Mouse (Mus musculus) lung, postnatal 0 days (tissue): Measurements from ENCODE around the gene Pik3r6. TPM values are rescaled to one million over a fixed set of nuclear protein-coding genes. Genes with fewer than 3 reads are reported as not detected.

Experiments
- ATAC-seq: fragments of 200-750 bp; cut with Nextera tagmentation; 2 replicates; pipeline ENCODE4 v1.8.0; 2017; ENCODE audit warnings: moderate library complexity
- DNase-seq: peaks from one replicate; pipeline ENCODE4 v3.0.0-alpha.2; 2016; ENCODE audit warnings: low spot score
- H3K27ac ChIP-seq: fragments of 300-500 bp; sonication (generic); 2 replicates; pipeline ENCODE4 v1.5.1; 2014; ENCODE audit warnings: antibody characterized with exemption, mild to moderate bottlenecking, low read length, mixed read lengths
- H3K27me3 ChIP-seq: fragments of 300-500 bp; sonication (generic); replicated peaks from 2 replicates; pipeline ENCODE4 v1.6.1; 2014; ENCODE audit warnings: low read length, mixed read lengths; ENCODE audit not compliant: insufficient read depth
- H3K36me3 ChIP-seq: fragments of 300-500 bp; sonication (generic); 2 replicates; pipeline ENCODE4 v1.6.1; 2014; ENCODE audit warnings: low read length, mixed read lengths; ENCODE audit not compliant: insufficient read depth
- H3K4me1 ChIP-seq: fragments of 300-500 bp; sonication (generic); 2 replicates; pipeline ENCODE4 v1.6.1; 2014; ENCODE audit warnings: antibody characterized with exemption, low read depth, low read length, mixed read lengths; ENCODE audit not compliant: insufficient read depth
- H3K4me2 ChIP-seq: fragments of 300-500 bp; sonication (generic); replicated peaks from 2 replicates; pipeline ENCODE4 v1.6.1; 2014; ENCODE audit warnings: low read depth, mild to moderate bottlenecking, low read length, moderate library complexity, mixed read lengths
- H3K4me3 ChIP-seq: fragments of 300-500 bp; sonication (generic); 2 replicates; pipeline ENCODE4 v1.5.1; 2014; ENCODE audit warnings: low read depth, low read length
- H3K9ac ChIP-seq: fragments of 300-500 bp; sonication (generic); replicated peaks from 2 replicates; pipeline ENCODE4 v1.6.1; 2014; ENCODE audit warnings: low read depth, mild to moderate bottlenecking
- H3K9me3 ChIP-seq: fragments of 300-500 bp; sonication (generic); 2 replicates; pipeline ENCODE4 v1.6.1; 2016; ENCODE audit warnings: low read length, mixed read lengths
- CTCF ChIP-seq: IDR thresholded peaks from 2 replicates; pipeline ENCODE4 v1.5.1; 2016; ENCODE audit warnings: antibody characterized with exemption, mild to moderate bottlenecking
- EP300 ChIP-seq: IDR thresholded peaks from 2 replicates; pipeline ENCODE4 v1.6.1; 2016; ENCODE audit warnings: antibody characterized with exemption, mild to moderate bottlenecking, control low read depth
- WGBS: fragments of 180-500 bp; shearing (Covaris S2); extraction: QIAGEN DNeasy Blood & Tissue Kit; methylation state at CpG from one replicate; pipeline ENCODE4 v1.1.7; 2014; 5-methylcytosine and 5-hydroxymethylcytosine counted together
- polyA plus RNA-seq: library from polyadenylated mRNA; unstranded; fragments of >200 nt; fragmentation: Nextera tagmentation; extraction: Ambion mirVana; gene quantifications from 2 replicates; pipeline ENCODE4 v1.2.1, GENCODE M21; 2015

Gene Pik3r6
- polyA plus RNA-seq, 1 experiment from 2014 or later, result 6.8 TPM

DNA sequence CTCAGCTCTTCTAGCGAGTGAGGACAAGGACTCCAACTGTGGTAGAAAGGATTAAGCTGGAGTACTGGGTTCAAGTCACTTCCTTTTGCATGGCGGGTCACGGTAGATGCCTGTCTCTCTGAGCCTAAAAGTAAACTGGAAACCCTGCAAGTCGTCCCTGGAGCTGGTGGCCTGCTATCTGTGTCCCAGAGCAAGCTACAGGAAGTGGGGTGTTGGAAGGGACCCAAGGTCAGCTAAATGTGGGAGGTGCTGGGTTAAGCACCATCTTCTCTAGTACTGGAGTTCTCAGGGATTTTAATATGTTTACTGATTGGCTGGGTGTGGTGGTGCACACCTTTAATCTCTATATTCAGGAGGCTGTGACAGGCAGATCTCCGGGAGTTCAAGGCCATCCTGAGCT lies 30.0 kb downstream of the Pik3r6 start:
- ATAC-seq, result no peak
- Histone ChIP-seq H3K27ac (no peak overlapping the region), H3K9me3 (no peaks in the 10 kb centered on the region), H3K36me3 (no peaks in the 10 kb centered on the region), H3K4me2 (no peak overlapping the region), H3K9ac (no peak overlapping the region), H3K27me3 (no peaks in the 10 kb centered on the region), H3K4me1 (no peaks in the 10 kb centered on the region), H3K4me3 (no peak overlapping the region)
- TF ChIP-seq EP300, result no peak
- no peak for TF ChIP-seq CTCF
- no peak for DNase-seq
- WGBS, result 62% methylated on average over 5 of the region's 5 CpGs

DNA sequence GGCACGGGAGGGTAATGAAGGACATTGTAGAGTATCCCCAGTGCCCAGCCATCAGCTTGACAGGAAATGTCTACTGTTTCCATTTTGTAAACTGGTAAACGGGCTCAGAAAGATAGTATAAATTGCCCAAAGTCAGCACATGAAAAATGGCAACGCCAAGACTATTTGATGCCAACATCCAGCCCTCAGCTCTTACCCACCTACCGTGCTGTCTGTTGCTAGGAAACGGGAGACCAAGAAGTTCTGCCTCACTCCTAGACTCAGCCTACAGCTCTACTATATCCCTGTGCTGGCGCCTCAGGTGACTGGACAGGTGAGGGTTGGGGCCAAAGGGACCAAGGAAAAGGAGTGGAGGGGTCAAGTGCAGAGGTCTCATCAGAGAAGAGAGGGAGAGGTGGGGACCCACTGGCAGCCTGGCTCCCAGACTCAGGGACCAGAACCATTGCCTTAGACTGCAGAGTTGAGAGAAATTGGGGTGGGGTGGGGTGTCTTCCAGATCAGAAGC lies 31.2 kb downstream of the Pik3r6 start:
- no peaks in the 10 kb centered on the region for H3K4me1 ChIP-seq
- ATAC-seq, result no peak
- TF ChIP-seq CTCF (no peak), EP300 (no peak)
- H3K27ac ChIP-seq, result no peak overlapping the region
- H3K4me3 ChIP-seq, result no peak overlapping the region
- 63% methylated on average over 6 of the region's 6 CpGs for WGBS
- H3K36me3 ChIP-seq, result no peaks in the 10 kb centered on the region
- no peak for DNase-seq
- no peaks in the 10 kb centered on the region for H3K27me3 ChIP-seq
- no peak overlapping the region for H3K9ac ChIP-seq
- H3K4me2 ChIP-seq, result no peak overlapping the region
- H3K9me3 ChIP-seq, result no peaks in the 10 kb centered on the region

DNA sequence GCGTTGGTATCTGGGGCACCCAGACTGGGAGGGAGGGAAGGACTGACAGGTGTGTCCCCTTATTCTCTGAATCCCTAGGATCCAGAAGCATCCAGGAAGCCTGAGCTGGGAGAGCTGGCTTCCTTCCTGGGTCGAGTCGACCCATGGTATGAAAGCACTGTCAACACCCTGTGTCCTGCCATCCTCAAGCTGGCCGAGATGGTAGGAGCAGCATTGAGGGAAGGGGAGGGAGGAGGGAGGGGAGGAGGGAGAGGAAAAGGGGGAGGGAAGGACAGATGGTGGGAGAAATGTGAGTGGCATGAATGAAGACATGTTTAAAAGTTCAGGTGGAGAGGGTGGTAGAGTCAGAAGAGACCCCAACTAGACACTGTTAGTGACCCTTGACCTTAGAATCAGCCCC lies 33.2 kb downstream of the Pik3r6 start:
- H3K4me1 ChIP-seq, result no peaks in the 10 kb centered on the region
- H3K9ac ChIP-seq, result no peak overlapping the region
- no peaks in the 10 kb centered on the region for H3K27me3 ChIP-seq
- no peaks in the 10 kb centered on the region for H3K9me3 ChIP-seq
- no peak for ATAC-seq
- no peaks in the 10 kb centered on the region for H3K36me3 ChIP-seq
- no peak for DNase-seq
- TF ChIP-seq CTCF (no peak), EP300 (no peak)
- H3K27ac ChIP-seq, result no peak overlapping the region
- 41% methylated on average over 4 of the region's 4 CpGs for WGBS
- H3K4me2 ChIP-seq, result no peak overlapping the region
- no peak overlapping the region for H3K4me3 ChIP-seq

DNA sequence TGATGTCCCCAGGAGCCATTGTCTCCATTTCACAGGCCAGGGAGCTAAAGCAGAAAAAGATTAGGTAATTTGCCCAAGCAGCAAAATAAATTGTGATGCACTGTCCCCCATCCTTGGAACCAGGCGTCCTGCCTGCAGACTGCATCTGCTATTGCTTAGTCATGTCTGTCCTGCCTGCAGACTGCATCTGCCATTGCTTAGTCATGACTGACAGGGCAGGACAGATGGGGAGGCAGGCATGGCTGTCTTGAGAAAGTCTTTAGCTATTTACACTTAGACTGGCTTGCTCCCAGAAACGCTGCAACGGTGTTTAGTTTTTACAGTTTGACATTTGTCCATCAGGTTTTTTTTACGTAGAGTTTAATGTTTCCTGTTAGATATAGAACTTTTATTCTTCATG lies 33.6 kb downstream of the Pik3r6 start:
- Histone ChIP-seq H3K36me3 (no peaks in the 10 kb centered on the region), H3K9me3 (no peaks in the 10 kb centered on the region), H3K27ac (no peak overlapping the region), H3K4me2 (no peak overlapping the region), H3K4me1 (no peaks in the 10 kb centered on the region), H3K9ac (no peak overlapping the region), H3K27me3 (no peaks in the 10 kb centered on the region), H3K4me3 (no peak overlapping the region)
- TF ChIP-seq EP300, result no peak
- no peak for TF ChIP-seq CTCF
- WGBS, result 30% methylated on average over 4 of the region's 4 CpGs
- DNase-seq (peak; percentile 57), ATAC-seq (no peak)

DNA sequence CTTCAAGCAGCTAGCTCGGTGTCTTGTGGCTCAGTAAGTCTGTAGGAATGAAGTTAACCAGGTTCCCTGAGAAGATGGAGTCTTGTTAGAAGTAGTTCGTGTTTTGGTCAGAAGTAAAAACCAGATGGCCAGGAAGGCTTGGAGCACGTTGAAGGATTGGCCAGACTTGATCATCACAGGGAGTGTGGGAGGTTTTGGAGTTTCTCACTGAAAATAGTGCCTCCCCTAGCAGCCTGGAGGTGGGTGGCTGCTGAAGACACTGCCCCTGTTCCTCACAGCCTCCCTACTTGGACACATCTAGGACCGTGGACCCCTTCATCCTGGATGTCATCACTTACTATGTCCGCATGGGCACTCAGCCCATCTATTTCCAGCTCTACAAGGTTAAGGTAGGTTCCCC lies 36.8 kb downstream of the Pik3r6 start:
- ATAC-seq (no peak), DNase-seq (no peak)
- no peak overlapping the region for H3K4me2 ChIP-seq
- no peaks in the 10 kb centered on the region for H3K36me3 ChIP-seq
- no peak for TF ChIP-seq CTCF
- no peak for TF ChIP-seq EP300
- H3K27ac ChIP-seq, result no peak overlapping the region
- H3K4me3 ChIP-seq, result no peak overlapping the region
- WGBS, result 62% methylated on average over 5 of the region's 5 CpGs
- H3K9me3 ChIP-seq, result no peaks in the 10 kb centered on the region
- H3K27me3 ChIP-seq, result no peaks in the 10 kb centered on the region
- H3K9ac ChIP-seq, result no peak overlapping the region
- H3K4me1 ChIP-seq, result no peaks in the 10 kb centered on the region

DNA sequence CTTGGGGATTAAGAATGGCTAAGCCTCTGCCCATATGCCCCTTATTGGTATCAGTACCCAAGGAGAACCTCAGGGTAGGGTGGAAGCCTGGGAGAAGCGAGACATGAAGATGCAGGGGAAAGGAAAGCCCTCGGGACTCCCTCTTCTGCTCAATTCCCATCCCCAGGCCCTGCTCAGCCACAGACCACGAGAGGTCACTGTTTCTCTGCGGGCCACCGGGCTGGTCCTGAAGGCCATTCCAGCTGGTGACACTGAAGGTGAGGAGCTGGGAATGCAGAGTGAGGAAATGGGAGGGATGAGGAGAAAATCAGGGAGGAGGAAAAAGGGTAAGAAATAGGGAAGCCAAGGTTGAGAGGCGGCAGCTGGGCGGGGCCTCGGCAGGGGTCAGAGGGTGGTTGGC lies 41.7 kb downstream of the Pik3r6 start:
- DNase-seq (peak; percentile 53), ATAC-seq (peak; percentile 67)
- peak; percentile 81 for TF ChIP-seq CTCF
- no peak for TF ChIP-seq EP300
- Histone ChIP-seq H3K27me3 (no peaks in the 10 kb centered on the region), H3K27ac (no peak overlapping the region), H3K4me1 (no peaks in the 10 kb centered on the region; the same call in 1 of the 2 replicates), H3K9ac (no peak overlapping the region), H3K4me2 (no peak overlapping the region), H3K9me3 (no peaks in the 10 kb centered on the region), H3K4me3 (no peak overlapping the region), H3K36me3 (no peaks in the 10 kb centered on the region)
- WGBS, result 10% methylated on average over 8 of the region's 8 CpGs

DNA sequence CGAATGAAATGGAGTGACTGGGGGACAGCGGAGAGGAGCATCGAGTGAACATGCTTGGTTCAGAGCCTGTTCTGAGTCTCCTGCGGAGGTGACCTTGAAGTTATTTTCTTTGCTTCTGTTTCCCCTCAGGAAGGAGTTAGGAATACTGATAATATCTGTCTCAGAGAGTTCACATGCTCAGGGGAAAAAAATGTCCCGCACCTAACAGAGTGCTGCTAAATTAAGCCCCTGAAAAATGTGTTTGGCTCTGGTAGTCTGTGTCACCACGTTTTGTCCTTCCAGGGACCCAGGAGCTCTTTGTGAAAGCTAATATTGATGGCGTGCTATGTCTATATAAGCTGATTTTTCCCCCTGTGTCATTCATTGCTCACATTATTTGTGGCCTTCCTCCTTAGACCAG lies 42.4 kb downstream of the Pik3r6 start:
- Histone ChIP-seq H3K27ac (no peak overlapping the region), H3K4me3 (no peak overlapping the region), H3K4me1 (no peaks in the 10 kb centered on the region; the same call in 1 of the 2 replicates), H3K4me2 (no peak overlapping the region), H3K9ac (no peak overlapping the region), H3K9me3 (no peaks in the 10 kb centered on the region), H3K27me3 (no peaks in the 10 kb centered on the region), H3K36me3 (no peaks in the 10 kb centered on the region)
- whole genome bisulfite sequencing, result 44% methylated on average over 7 of the region's 7 CpGs
- no peak for DNase-seq
- no peak for ATAC-seq
- TF ChIP-seq EP300 (no peak), CTCF (no peak)
